Mouse (Mus musculus) neural tube, embryonic 12.5 days (tissue): ENCODE measurements around the gene Tcte1. TPM values are rescaled to one million over a fixed set of nuclear protein-coding genes. Genes with fewer than 3 reads are reported as not detected.

ENCODE experiments used
- ATAC-seq: fragments of 200-750 bp; cut with Nextera tagmentation; 2 replicates; pipeline ENCODE4 v1.8.0; 2017; ENCODE audit warnings: low read depth, mild to moderate bottlenecking, moderate TSS enrichment, moderate library complexity; ENCODE audit not compliant: low FRiP score
- H3K27ac ChIP-seq: fragments of 300-500 bp; sonication (generic); 2 replicates; pipeline ENCODE4 v1.5.1; 2016
- H3K27me3 ChIP-seq: fragments of 300-500 bp; sonication (generic); replicated peaks from 2 replicates; pipeline ENCODE4 v1.6.1; 2016; ENCODE audit warnings: mild to moderate bottlenecking
- H3K36me3 ChIP-seq: fragments of 300-500 bp; sonication (generic); 2 replicates; pipeline ENCODE4 v1.6.1; 2016; ENCODE audit warnings: mild to moderate bottlenecking
- H3K4me1 ChIP-seq: fragments of 300-500 bp; sonication (generic); 2 replicates; pipeline ENCODE4 v1.6.1; 2016
- H3K4me2 ChIP-seq: fragments of 300-500 bp; sonication (generic); replicated peaks from 2 replicates; pipeline ENCODE4 v1.6.1; 2016; ENCODE audit warnings: mild to moderate bottlenecking
- H3K4me3 ChIP-seq: fragments of 300-500 bp; sonication (generic); 2 replicates; pipeline ENCODE4 v1.5.1; 2016
- H3K9ac ChIP-seq: fragments of 300-500 bp; sonication (generic); 2 replicates; pipeline ENCODE4 v1.6.1; 2016; ENCODE audit warnings: mild to moderate bottlenecking
- H3K9me3 ChIP-seq: fragments of 300-500 bp; sonication (generic); 2 replicates; pipeline ENCODE4 v1.6.1; 2016; ENCODE audit warnings: mild to moderate bottlenecking
- WGBS: fragments of 180-500 bp; shearing (Covaris S2); methylation state at CpG from one replicate; pipeline ENCODE4 v1.1.7; 2016; 5-methylcytosine and 5-hydroxymethylcytosine counted together
- polyA plus RNA-seq: library from polyadenylated mRNA; unstranded; fragments of >200 nt; fragmentation: Nextera tagmentation; extraction: Ambion mirVana; gene quantifications from 2 replicates; pipeline ENCODE4 v1.2.1, GENCODE M21; 2016

Gene Tcte1
- polyA plus RNA-seq, 1 experiment from 2014 or later = 1.9 TPM

DNA sequence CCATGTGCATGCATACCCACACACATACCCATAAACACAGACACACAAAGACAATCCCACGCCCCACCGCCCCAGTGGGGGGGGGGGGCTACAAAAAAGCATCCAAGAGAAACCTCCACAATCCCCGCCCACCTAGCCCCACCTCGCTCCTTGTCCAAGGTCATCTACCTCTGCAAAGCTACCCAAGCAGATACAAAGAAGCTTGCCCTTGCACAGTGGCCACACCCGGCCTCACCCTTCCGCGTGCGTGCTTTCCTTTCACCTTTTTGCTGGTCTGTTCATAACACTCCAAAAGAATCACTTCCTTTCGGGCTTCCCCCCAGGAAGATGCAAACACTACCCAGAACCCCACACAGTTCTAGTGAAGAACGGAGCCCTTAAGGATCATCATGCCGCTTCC, 27.8 kb upstream of the Tcte1 start:
- Histone ChIP-seq H3K27me3 (no peaks in the 10 kb centered on the region), H3K9me3 (no peaks in the 10 kb centered on the region), H3K36me3 (no peaks in the 10 kb centered on the region), H3K9ac (no peak overlapping the region), H3K4me1 (no peaks in the 10 kb centered on the region), H3K27ac (no peak overlapping the region), H3K4me3 (no peak overlapping the region), H3K4me2 (no peak overlapping the region)
- ATAC-seq = no peak
- 76% methylated on average over 11 of the region's 11 CpGs for whole genome bisulfite sequencing

DNA sequence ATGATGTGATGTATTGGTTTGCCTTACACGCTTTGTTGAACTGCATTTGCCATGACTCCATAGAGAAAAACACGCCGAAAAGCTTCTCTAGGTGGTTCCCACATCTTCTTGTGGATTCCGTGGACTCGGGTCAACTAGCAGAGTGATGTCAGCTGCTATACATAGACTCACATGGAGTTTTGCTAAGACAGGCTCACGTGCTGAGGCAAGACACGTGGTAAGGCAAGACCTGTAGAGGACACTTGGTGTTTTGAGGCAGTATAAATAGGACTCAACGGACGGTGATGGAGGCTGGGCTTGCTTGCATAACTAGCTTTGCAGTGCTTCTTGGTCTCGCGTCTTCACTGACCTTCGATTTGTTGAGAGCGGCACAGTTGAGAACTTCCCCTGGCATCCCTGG, 24.8 kb upstream of the Tcte1 start:
- 87% methylated on average over 13 of the region's 13 CpGs for WGBS
- no peak overlapping the region for H3K9ac ChIP-seq
- no peaks in the 10 kb centered on the region for H3K9me3 ChIP-seq
- no peaks in the 10 kb centered on the region for H3K36me3 ChIP-seq
- no peak overlapping the region for H3K4me2 ChIP-seq
- no peak overlapping the region for H3K4me3 ChIP-seq
- no peaks in the 10 kb centered on the region for H3K27me3 ChIP-seq
- no peak overlapping the region for H3K27ac ChIP-seq
- H3K4me1 ChIP-seq = no peaks in the 10 kb centered on the region
- ATAC-seq = no peak

GRCm38 (mm10) chr17:45499516-45499915, 23.7 kb upstream of the Tcte1 start:
- H3K9ac ChIP-seq = no peak overlapping the region
- no peaks in the 10 kb centered on the region for H3K36me3 ChIP-seq
- H3K27me3 ChIP-seq = no peaks in the 10 kb centered on the region
- H3K9me3 ChIP-seq = no peaks in the 10 kb centered on the region
- no peak overlapping the region for H3K4me3 ChIP-seq
- no peak for ATAC-seq
- no peak overlapping the region for H3K4me2 ChIP-seq
- H3K27ac ChIP-seq = no peak overlapping the region
- no peaks in the 10 kb centered on the region for H3K4me1 ChIP-seq
- WGBS = 46% methylated on average over 2 of the region's 2 CpGs

DNA sequence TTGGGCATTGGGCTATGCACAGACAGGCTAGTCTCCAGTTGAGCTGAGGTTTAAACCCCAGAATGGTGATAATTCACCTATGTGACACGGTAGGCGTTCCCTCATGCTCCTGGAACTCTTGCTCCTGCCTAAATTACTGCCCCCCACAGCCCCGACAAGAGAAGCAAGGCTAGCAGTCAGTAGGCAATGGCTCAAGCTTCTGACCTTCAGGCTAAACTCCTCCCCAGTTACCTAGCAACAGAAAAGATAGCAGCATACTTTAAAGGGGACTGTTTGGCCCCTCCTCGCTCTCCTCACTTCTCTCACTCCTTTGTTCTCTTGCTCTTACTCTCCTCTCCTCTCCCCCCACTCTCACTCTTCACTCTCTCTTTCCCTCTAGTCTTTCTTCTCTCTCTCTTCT, 22.3 kb upstream of the Tcte1 start:
- no peaks in the 10 kb centered on the region for H3K27me3 ChIP-seq
- H3K9me3 ChIP-seq = no peaks in the 10 kb centered on the region
- WGBS = 31% methylated on average over 4 of the region's 4 CpGs
- H3K4me3 ChIP-seq = no peak overlapping the region
- H3K4me2 ChIP-seq = no peak overlapping the region
- H3K36me3 ChIP-seq = no peaks in the 10 kb centered on the region
- H3K4me1 ChIP-seq = no peaks in the 10 kb centered on the region
- H3K9ac ChIP-seq = no peak overlapping the region
- no peak overlapping the region for H3K27ac ChIP-seq
- ATAC-seq = no peak

DNA sequence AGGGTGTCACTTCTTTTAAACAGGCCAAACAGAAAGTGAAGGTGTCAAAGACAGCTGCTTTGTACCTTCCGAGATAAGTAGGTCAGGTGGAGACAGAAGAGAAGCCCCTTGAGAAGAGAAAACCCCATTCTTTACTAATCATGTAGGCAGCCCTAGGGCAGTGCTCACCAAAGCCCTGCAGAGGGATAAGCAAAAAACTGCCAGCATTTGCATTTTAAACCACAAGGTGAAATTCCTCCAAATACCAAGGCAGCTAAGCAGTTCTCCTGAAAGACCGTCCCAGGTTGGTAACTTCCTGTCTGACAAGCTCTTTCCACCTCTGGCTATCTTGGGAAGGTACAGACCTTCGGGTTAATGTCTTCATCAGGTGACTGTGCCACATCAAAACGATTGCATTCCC, 20.9 kb upstream of the Tcte1 start:
- Histone ChIP-seq H3K36me3 (no peaks in the 10 kb centered on the region), H3K9ac (no peak overlapping the region), H3K4me2 (no peak overlapping the region), H3K27ac (no peak overlapping the region), H3K4me1 (peaks cover 7% of the 10 kb centered on the region; the same call in 1 of the 2 replicates), H3K9me3 (no peaks in the 10 kb centered on the region), H3K4me3 (no peak overlapping the region), H3K27me3 (no peaks in the 10 kb centered on the region)
- 69% methylated on average over 4 of the region's 4 CpGs for WGBS
- ATAC-seq = no peak

DNA sequence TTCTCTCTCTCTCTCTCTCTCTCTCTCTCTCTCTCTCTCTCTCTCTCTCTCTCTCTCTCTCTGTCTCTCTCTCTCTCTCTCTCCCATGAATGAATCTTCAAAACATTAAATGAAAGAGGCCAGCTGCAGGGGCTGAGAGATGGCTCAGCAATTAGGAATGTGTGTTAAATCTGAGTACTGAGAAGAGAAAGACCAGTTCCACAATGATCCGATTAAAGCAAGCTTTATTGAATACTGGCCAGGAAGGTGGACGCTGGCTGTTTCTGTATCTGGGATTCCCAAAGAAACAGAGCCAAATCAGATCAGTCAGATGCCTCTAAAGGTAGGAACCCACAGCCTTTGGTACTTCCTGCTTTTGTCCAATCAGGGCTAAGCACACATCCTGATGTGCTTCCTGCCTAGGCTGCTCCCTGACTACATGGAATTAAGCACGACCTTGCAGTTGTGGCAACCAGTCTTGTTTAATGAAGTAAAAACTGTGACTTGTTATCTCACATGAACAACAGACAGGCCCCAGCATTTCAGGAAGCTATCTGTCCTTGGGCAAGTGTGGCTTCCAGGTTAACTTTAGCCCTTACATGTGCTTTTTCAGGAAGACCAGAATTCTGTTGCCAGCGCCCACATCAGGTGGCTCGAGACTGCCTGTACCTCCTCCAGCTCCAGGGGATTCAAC, 19.8 kb upstream of the Tcte1 start:
- ATAC-seq = no peak
- 70% methylated on average over 5 of the region's 5 CpGs for WGBS
- H3K4me1 ChIP-seq = peaks cover 9% of the 10 kb centered on the region; the same call in 1 of the 2 replicates
- H3K27ac ChIP-seq = no peak overlapping the region
- no peaks in the 10 kb centered on the region for H3K9me3 ChIP-seq
- H3K9ac ChIP-seq = no peak overlapping the region
- H3K27me3 ChIP-seq = no peaks in the 10 kb centered on the region
- peaks cover 3% of the 10 kb centered on the region; the same call in 1 of the 2 replicates for H3K36me3 ChIP-seq
- no peak overlapping the region for H3K4me2 ChIP-seq
- no peak overlapping the region for H3K4me3 ChIP-seq

- 74% methylated on average over 6 of the region's 6 CpGs for WGBS
- H3K27me3 ChIP-seq = no peaks in the 10 kb centered on the region
- no peaks in the 10 kb centered on the region for H3K9me3 ChIP-seq
- no peak overlapping the region for H3K4me3 ChIP-seq
- H3K9ac ChIP-seq = no peak overlapping the region
- peaks cover 23% of the 10 kb centered on the region for H3K36me3 ChIP-seq
- peaks cover 9% of the 10 kb centered on the region; the same call in 1 of the 2 replicates for H3K4me1 ChIP-seq
- peak overlapping the region; percentile 48 for H3K4me2 ChIP-seq
- H3K27ac ChIP-seq = no peak overlapping the region
- peak; percentile 25; the same call in 1 of the 2 replicates for ATAC-seq
Measured at GRCm38 (mm10) chr17:45505941-45506465, 17.2 kb upstream of the Tcte1 start.

DNA sequence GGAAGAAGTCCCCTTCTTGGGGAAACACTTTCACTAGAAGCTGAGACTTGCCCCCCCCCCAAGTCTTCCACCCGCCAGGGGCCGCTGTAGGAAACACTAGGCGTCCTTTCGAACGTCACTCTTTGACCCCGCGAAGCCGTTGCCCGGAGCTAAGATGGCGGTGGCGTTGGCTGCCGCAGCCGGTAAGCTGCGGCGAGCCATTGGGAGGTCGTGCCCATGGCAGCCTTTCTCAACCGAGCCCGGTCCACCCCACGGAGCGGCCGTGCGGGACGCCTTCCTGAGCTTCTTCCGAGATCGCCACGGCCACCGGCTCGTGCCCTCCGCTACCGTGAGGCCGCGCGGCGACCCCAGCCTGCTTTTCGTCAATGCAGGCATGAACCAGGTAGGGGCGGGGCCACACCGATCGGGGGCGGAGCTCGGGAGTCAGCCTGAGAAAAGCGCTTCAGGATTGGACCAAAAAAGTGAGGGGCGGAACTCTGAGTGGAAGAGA, 16.5 kb upstream of the Tcte1 start, which contains the start of gene Aars2:
TSS of gene Aars2 (plus strand) at position 142 of the 490 bp plus-strand sequence.
- under 1% methylated on average over 42 of the region's 42 CpGs for WGBS
- no peaks in the 10 kb centered on the region for H3K27me3 ChIP-seq
- peak within 1 kb of the TSS; percentile 48 for H3K4me2 ChIP-seq
- H3K4me3 ChIP-seq = peak within 1 kb of the TSS; percentile 69
- 0 out of 2 replicates have a peak within 1 kb of the TSS, but pooled peaks have one; percentile 28 for H3K27ac ChIP-seq
- no peaks in the 10 kb centered on the region for H3K9me3 ChIP-seq
- peak; percentile 95 for ATAC-seq
- peaks cover 9% of the 10 kb centered on the region; the same call in 1 of the 2 replicates for H3K4me1 ChIP-seq
- peak within 1 kb of the TSS; percentile 71 for H3K9ac ChIP-seq
- peaks cover 30% of the 10 kb centered on the region for H3K36me3 ChIP-seq

DNA sequence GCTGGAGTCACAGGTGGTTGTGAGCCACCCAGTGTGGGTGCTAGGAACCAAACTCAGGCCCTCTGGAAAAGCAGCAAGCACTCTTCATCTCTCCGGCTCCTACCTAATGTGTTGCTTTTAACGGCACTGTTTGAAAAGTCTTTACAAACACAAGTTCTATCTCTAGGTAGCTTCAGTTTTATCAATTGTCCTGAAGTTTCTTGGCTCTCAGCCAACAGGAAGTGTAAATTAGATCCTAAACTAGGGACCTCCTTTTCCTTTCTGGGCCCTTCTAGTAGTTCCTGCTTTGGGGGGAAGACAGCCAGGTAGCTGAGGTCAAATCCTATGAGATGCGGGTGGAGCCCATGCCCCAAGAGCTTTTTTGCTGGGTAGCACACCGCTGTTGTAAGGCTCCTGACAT, 12.4 kb upstream of the Tcte1 start:
- Histone ChIP-seq H3K27ac (no peak overlapping the region), H3K9ac (no peak overlapping the region), H3K4me3 (no peak overlapping the region), H3K36me3 (peaks cover 30% of the 10 kb centered on the region), H3K9me3 (no peaks in the 10 kb centered on the region), H3K4me1 (peaks cover 9% of the 10 kb centered on the region; the same call in 1 of the 2 replicates), H3K4me2 (no peak overlapping the region), H3K27me3 (no peaks in the 10 kb centered on the region)
- WGBS = 95% methylated on average over 4 of the region's 4 CpGs
- ATAC-seq = no peak

GRCm38 (mm10) chr17:45511757-45512156, 11.5 kb upstream of the Tcte1 start:
- no peak for ATAC-seq
- no peaks in the 10 kb centered on the region for H3K27me3 ChIP-seq
- no peaks in the 10 kb centered on the region for H3K9me3 ChIP-seq
- H3K4me3 ChIP-seq = no peak overlapping the region
- peaks cover 7% of the 10 kb centered on the region; the same call in 1 of the 2 replicates for H3K4me1 ChIP-seq
- no peak overlapping the region for H3K9ac ChIP-seq
- WGBS = 92% methylated on average over 4 of the region's 4 CpGs
- no peak overlapping the region for H3K4me2 ChIP-seq
- no peak overlapping the region for H3K27ac ChIP-seq
- peaks cover 31% of the 10 kb centered on the region for H3K36me3 ChIP-seq

DNA sequence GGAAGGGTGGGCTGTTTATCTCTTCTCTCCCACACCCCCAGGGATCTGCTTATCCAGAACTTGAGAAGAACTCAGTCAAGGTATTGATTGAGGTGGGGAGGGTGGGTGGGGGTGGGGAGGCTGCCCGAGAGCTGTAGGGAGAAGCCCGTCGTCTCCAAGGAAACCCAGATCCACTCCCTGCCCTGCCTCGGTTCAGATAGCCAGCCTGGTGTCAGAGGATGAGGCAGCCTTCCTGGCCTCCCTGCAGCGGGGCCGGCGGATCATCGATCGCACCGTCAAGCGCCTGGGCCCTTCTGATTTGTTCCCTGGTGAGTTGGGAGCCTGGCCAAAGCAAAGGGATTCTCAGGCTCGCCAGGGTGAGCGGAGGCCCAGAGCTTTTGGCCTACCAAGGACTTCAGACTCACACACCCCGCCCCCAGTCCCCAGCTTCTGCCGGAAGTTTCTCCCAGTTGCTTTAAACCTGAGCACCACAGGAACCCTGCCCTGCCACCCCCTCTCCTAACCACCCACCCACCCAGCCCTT, 8.0 kb upstream of the Tcte1 start:
- Histone ChIP-seq H3K4me3 (no peak overlapping the region), H3K4me2 (no peak overlapping the region), H3K9ac (no peak overlapping the region), H3K27me3 (no peaks in the 10 kb centered on the region), H3K4me1 (0 out of 2 replicates have a peak, but pooled peaks cover 3% of the 10 kb centered on the region), H3K9me3 (no peaks in the 10 kb centered on the region), H3K27ac (no peak overlapping the region), H3K36me3 (peaks cover 49% of the 10 kb centered on the region)
- WGBS = 62% methylated on average over 15 of the region's 15 CpGs
- ATAC-seq = no peak

DNA sequence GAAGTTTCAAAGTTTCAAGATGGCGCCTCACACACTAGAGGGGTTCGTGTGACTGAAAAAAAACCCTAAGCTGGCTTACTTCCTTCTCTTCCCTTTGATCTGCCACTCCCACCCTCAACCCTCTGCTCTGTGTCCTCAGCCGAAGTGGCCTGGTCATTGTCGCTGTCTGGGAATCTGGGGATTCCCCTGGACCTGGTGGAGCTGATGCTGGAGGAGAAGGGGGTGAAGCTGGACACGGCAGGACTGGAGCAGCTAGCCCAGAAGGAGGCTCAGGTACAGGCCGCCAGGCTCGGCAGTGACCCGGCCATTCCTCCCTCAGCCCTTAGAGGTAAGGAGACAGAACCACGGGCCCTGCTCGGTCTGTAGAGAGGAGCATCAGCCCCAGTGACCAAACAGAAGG, 7.4 kb upstream of the Tcte1 start:
- H3K27ac ChIP-seq = no peak overlapping the region
- H3K4me1 ChIP-seq = 0 out of 2 replicates have a peak, but pooled peaks cover 3% of the 10 kb centered on the region
- H3K4me2 ChIP-seq = no peak overlapping the region
- no peak for ATAC-seq
- H3K4me3 ChIP-seq = no peak overlapping the region
- WGBS = 83% methylated on average over 10 of the region's 10 CpGs
- no peak overlapping the region for H3K9ac ChIP-seq
- H3K36me3 ChIP-seq = peaks cover 49% of the 10 kb centered on the region
- no peaks in the 10 kb centered on the region for H3K9me3 ChIP-seq
- no peaks in the 10 kb centered on the region for H3K27me3 ChIP-seq
